Mouse (Mus musculus): ENCODE data around the gene Ano9.

The Ano9 gene

DNA sequence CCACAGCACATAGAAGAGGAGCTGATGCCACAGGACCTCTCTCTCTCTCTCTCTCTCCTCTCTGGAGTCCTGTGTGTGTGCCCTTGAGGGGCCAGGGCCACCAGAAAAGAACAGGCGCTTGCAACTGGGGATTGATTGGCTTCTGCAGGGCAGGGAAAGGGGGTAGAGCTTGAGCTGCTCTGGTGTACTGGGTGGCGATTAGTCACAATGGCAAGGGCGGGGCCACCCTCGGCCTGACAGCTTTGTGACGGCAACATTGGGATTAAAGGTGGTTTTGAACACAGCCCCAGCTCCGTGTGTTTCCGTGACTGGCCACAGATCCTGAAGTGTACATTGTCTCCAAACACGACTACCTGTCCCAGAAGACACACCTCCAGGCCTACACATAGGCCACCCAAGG lies 27.4 kb downstream of the Ano9 start:
- CTCF ChIA-PET, result interaction anchor here in 3 of 4 experiments (0.5 to 1.3 kb wide), 5 partner anchors 18 to 148 kb away, joined by 3 to 4 read pairs (median 3); partner anchors contain the start of gene Gm17387 (in 1 of the 3)
- POLR2A ChIA-PET, result interaction anchor here in 3 of 4 experiments (0.6 to 5.3 kb wide), 15 partner anchors 9 to 165 kb away, joined by 3 to 48 read pairs (median 4); partner anchors contain the start of genes Ptdss2 (in 2 of the 3), Rassf7 (in 2 of the 3) and Sigirr (in 1 of the 3)

DNA sequence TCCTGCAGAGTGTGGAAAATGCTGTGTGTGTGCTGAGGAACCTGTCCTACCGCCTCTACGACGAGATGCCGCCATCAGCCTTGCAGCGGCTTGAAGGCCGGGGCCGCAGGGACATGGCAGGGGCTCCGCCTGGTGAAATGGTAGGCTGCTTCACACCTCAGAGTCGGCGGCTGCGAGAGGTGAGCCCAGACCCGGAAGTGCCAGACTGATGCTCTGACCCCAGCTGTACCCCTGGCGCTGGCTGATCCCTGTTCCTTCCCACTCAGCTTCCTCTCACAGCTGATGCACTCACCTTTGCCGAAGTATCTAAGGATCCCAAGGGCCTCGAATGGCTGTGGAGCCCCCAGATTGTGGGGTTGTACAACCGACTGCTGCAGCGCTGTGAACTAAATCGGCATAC lies 29.1 kb downstream of the Ano9 start:
- CTCF ChIA-PET, result interaction anchor here in 3 of 4 experiments (0.5 to 1.6 kb wide), 10 partner anchors 9 to 147 kb away, joined by 3 to 6 read pairs (median 4); partner anchors contain the start of gene Pgghg (in 1 of the 3)
- POLR2A ChIA-PET, result interaction anchor here in 3 of 4 experiments (0.9 to 5.3 kb wide), 18 partner anchors 8 to 166 kb away, joined by 3 to 48 read pairs (median 4); partner anchors contain the start of genes Sigirr (in 2 of the 3), Ptdss2 (in 1 of the 3), Rassf7 (in 1 of the 3) and Rnh1 (in 1 of the 3)

DNA sequence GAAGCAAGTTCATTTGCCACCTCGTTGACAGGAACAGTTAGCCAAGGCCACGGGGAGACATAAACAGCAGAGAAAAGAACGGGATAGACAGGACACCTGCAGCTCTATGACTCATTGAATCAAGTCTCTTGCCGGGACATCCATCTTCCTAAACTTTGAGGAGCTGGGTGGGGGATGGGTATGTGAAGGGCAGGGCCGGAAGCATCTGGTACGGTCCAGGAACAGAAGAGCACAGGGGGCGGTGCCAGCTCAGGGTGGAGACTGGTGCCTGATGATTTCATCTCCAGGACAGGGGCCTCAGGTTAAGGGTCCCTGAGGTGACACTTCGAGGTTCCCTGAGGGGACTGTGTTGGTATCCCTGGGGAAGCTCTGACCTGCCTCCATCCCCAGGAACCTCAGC lies 29.7 kb downstream of the Ano9 start:
- POLR2A ChIA-PET, result interaction anchor here in 3 of 4 experiments (0.7 to 5.3 kb wide), 21 partner anchors 8 to 165 kb away, joined by 3 to 48 read pairs (median 3); partner anchors contain the start of genes Ptdss2 (in 2 of the 3), Sigirr (in 2 of the 3), Rassf7 (in 1 of the 3) and Rnh1 (in 1 of the 3)
- CTCF ChIA-PET, result interaction anchor here in 3 of 4 experiments (0.7 to 1.6 kb wide), 11 partner anchors 8 to 146 kb away, joined by 3 to 6 read pairs (median 3); partner anchors contain the start of gene Pgghg (in 1 of the 3)

DNA sequence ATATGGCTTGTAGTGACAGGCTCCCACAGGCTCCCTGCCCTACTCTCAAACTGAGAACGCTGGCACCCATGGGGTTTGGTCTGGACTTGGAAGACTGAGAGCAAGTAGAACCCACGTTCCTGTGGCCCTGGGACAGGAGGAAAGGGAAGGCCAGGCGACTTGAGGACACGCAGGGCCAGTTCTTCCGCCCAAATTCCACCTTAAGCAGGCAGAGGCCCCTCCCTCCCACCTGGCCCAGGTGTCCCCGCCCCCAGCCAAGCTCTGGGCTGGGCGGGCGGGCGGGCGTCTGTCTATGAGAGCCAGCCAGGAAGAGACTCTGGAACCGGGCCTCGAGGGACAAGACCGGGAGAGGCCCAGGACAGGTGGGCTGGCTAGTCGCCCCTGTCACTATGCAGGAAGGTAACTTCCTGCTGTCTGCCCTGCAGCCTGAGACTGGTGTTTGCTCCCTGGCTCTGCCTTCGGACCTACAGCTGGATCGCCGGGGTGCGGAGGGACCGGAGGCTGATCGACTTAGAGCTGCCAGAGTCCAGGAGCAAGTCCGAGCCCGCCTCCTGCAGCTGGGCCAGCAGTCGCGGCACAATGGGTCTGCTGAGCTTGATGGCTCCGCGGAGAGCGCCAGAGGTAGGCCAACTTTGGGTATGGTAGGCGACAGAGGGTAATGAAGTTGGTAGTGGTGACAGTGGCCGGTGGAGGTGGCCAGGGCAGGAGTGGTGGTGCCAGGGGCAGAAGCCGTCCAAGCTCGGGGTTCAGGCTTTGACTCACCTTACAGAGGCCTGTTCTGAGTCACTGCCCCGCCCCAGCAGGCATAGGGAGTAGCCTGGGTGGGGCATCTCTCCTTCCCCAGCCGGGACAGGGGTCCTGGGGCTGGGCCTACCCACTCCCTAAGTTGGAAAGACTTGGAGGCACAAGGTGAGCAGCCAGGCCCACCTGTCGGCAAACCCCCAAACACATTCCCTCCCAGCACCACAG lies 37.8 kb downstream of the Ano9 start:
- CTCF ChIA-PET, result interaction anchor here in 3 of 4 experiments (0.6 to 1.8 kb wide), 7 partner anchors 9 to 1219 kb away, joined by 3 to 14 read pairs (median 4); no protein-coding TSS in a partner anchor
- POLR2A ChIA-PET, result interaction anchor here (0.5 to 2.4 kb wide), 20 partner anchors 8 to 363 kb away, joined by 3 to 16 read pairs (median 3); partner anchors contain the start of genes Ptdss2 (in 1 of the 4), Rassf7 (in 1 of the 4), Rnh1 (in 1 of the 4) and Sigirr (in 1 of the 4)

DNA sequence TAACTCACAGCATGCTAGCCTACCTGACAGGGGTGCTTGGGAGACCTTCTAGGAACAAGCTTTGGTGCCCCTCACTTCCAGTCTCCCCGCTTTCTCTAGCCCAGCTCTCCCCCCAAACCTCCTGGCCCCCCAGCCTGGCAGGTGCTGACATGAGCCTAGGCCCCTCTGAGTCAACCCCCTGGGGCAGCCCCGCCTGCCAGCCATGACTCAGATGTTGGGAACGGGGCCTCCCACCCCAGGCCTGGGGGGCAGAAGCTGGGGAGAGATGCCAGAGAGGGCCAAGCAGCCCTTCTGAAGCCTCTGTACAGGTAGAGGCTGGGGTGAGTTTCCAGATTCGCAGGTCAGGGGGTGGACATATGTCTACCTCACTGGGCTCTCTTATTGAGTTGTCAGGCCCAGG lies 38.7 kb downstream of the Ano9 start:
- ChIA-PET CTCF (interaction anchor here in 2 of 4 experiments (0.8 to 1.6 kb wide), 4 partner anchors 11 to 98 kb away, joined by 3 to 5 read pairs (median 4); no protein-coding TSS in a partner anchor), POLR2A (interaction anchor here in 3 of 4 experiments (0.6 to 2.4 kb wide), 13 partner anchors 8 to 170 kb away, joined by 3 to 16 read pairs (median 4); partner anchors contain the start of genes Hras (in 1 of the 3), Lrrc56 (in 1 of the 3), Rassf7 (in 1 of the 3) and Sigirr (in 1 of the 3))

DNA sequence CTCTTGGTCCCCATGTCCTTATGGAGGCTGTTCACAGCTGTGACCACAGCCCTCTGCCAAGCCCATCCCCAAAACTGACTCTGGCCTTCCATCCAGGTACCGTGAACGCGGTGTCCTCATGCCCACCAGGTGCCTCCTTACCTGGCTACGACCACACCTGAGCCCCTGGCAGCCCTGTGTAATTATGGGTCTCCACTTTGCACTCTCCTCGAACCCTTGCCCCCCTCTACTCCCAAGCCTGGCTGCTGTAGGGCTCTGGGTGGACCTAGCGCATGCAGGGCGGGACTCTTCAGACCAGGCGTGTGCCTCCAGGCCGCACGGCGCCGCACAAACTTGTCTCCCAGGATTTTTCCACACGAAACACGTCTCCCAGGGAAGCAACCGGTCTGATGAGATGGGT lies 39.8 kb downstream of the Ano9 start, which contains the start of gene Pkp3:
Pkp3 (plus strand) TSS at position 378 of the 400 bp plus-strand sequence.
- CTCF ChIA-PET, result interaction anchor here in 2 of 4 experiments (0.6 to 1.6 kb wide), 3 partner anchors 11 to 99 kb away, joined by 3 to 5 read pairs (median 4); no protein-coding TSS in a partner anchor

DNA sequence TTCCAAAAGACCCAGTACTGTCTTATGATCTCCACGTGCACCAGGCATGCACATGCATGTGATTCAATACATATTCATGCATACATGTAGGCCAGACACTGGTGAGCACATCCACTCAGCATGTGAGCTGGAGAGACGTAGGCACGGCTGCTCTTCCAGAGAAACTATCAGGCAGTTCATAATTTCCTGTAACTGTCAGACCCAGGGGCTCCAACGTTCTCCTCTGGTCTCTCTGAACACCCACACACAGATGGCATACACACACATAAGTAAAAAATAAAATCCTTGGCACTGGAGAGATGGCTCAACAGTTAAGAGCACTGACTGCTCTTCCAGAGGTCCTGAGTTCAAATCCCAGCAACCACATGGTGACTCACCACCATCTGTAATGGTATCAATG lies 43.8 kb downstream of the Ano9 start:
- ChIA-PET POLR2A (interaction anchor here in 3 of 4 experiments (0.5 to 6.7 kb wide), 9 partner anchors 8 to 107 kb away, joined by 3 to 48 read pairs (median 3); partner anchors contain the start of genes Ifitm1 (in 1 of the 3) and Ptdss2 (in 1 of the 3)), CTCF (interaction anchor here in 1 of 4 experiments (1.2 to 1.3 kb wide), 2 partner anchors 14 kb away, joined by 3 read pairs; no protein-coding TSS in a partner anchor)

More for the DNA sequence above, 39.8 kb downstream of the Ano9 start, which contains the start of gene Pkp3:
- POLR2A ChIA-PET, result interaction anchor here in 3 of 4 experiments (0.7 to 2.4 kb wide), 10 partner anchors 7 to 138 kb away, joined by 3 to 16 read pairs (median 4); partner anchors contain the start of genes Ifitm6 (in 1 of the 3), Rassf7 (in 1 of the 3) and Sigirr (in 1 of the 3)

DNA sequence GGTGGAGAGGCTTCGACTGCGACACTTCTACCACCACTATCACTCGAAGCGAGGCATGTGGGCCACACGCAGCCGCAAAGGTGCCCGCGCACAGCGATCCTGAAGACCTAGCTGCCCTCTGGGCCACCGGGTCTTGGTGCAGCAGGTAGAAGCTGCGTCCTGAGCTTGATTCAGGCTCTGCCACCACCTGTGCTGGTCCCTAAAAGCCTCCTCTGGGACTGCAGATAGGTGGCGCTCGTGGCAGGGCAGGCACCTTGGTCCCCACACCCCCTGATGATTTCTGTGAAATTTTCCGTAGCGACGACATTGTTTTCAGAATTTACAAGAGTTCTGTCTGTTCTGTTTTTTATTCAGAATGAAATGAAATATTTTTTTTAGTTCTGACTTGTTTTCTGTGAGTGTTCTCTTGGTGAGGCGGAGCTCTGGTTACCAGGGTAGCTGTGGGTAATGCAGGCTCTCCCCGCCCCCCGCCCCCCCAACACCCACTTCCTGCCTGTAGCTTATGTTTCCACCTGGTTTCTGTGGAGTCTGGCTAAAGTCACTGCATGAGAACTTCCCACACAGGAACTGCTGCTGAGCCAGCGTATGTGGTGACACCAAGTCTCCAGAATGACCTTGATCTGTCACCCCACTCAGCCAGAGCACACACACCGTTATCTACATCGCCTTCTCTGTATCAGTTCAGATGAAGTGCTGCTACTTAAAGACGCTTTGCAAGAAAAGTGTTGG lies 45.4 kb downstream of the Ano9 start:
- ChIA-PET CTCF (interaction anchor here (0.5 to 3.2 kb wide), 31 partner anchors 10 to 1194 kb away, joined by 3 to 15 read pairs (median 3); partner anchors contain the start of gene B4galnt4 (in 1 of the 4)), POLR2A (interaction anchor here in 3 of 4 experiments (0.5 to 6.7 kb wide), 34 partner anchors 8 to 553 kb away, joined by 3 to 48 read pairs (median 4); partner anchors contain the start of genes B4galnt4 (in 1 of the 3), Pgghg (in 1 of the 3), Rassf7 (in 1 of the 3) and Rnh1 (in 1 of the 3))

DNA sequence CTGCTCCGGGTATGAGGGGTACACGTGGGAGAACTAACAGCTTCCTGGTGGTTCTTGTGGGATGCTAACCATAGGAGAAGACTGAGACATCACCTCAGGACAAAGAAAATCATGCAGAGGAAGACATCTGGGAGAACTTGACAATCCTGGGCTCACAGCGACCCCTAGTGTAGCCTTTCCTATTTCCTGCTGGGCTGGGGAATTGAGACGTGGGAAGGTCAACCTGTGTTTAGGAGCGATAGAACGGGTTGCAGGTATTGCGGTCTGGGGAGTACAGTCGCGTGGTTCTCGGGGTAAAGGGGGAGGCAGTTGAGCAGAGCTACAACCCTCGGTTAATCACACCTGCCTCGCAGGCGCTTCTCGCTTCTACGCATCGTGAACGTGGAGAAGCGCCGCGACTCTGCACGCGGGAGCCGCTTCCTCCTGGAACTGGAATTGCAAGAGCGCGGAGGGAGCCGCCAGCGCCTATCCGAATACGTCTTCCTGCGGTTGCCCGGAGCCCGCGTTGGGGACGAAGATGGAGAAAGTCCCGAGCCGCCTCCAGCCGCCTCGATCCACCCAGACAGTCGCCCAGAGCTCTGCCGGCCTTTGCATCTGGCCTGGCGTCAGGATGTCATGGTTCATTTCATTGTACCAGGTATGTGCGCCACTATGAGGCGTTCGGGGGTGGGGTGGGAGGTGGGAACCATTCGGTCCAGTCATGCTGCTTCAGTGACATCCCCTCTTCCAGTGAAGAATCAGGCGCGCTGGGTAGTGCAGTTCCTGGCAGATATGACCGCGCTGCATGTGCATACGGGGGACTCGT lies 47.3 kb downstream of the Ano9 start:
- CTCF ChIA-PET, result interaction anchor here in 3 of 4 experiments (0.6 to 3.2 kb wide), 33 partner anchors 8 to 882 kb away, joined by 3 to 15 read pairs (median 4); partner anchors contain the start of genes B4galnt4 (in 1 of the 3), Pgghg (in 1 of the 3) and Sigirr (in 1 of the 3)
- POLR2A ChIA-PET, result interaction anchor here (0.6 to 6.7 kb wide), 68 partner anchors 8 to 400 kb away, joined by 3 to 48 read pairs (median 4); partner anchors contain the start of genes B4galnt4 (in 2 of the 4), Ifitm5 (in 2 of the 4), Rassf7 (in 2 of the 4) and Rnh1 (in 2 of the 4)

DNA sequence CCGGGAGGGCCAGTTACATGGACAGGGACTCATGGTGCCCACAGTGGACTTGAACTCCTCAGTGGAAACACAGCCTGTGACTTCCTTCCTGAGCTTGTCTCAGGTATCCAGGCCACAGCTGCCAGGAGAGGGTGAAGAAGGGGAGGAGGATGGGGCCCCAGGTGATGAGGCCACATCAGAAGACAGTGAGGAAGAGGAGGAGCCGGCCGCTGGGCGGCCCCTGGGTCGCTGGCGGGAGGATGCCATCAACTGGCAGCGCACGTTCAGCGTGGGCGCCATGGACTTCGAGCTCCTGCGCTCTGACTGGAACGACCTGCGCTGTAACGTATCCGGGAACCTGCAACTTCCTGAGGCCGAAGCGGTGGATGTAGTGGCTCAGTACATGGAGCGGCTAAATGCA lies 49.3 kb downstream of the Ano9 start:
- CTCF ChIA-PET, result interaction anchor here in 1 of 4 experiments (0.5 to 1.7 kb wide), 4 partner anchors 11 to 394 kb away, joined by 3 to 4 read pairs (median 4); no protein-coding TSS in a partner anchor

DNA sequence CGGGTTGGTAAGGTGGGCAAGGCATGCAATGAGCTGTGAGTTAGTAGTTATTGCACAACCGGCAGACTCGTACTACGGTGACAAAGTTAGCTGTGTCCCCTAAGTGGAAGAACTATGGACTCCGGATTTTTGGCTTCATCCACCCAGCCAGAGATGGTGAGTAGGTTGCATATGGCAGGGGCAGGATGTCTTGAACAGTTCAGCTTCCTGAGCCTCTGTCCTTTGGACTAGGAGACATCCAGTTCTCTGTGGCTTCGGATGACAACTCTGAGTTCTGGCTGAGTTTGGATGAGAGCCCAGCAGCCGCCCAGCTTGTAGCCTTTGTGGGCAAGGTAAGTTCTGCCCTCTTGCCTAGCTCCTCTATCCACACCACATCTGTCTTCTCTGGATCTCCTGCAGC lies 53.0 kb downstream of the Ano9 start:
- CTCF ChIA-PET, result interaction anchor here in 3 of 4 experiments (0.5 to 1.8 kb wide), 15 partner anchors 9 to 291 kb away, joined by 3 to 6 read pairs (median 4); no protein-coding TSS in a partner anchor
- POLR2A ChIA-PET, result interaction anchor here (0.6 to 5.8 kb wide), 34 partner anchors 8 to 365 kb away, joined by 3 to 33 read pairs (median 4); partner anchors contain the start of genes Rnh1 (in 2 of the 4), Bet1l (in 1 of the 4), Cend1 (in 1 of the 4) and Gm45785 (in 1 of the 4)

More for the DNA sequence above, 49.3 kb downstream of the Ano9 start:
- POLR2A ChIA-PET, result interaction anchor here in 3 of 4 experiments (0.6 to 6.7 kb wide), 11 partner anchors 9 to 212 kb away, joined by 3 to 48 read pairs (median 4); partner anchors contain the start of genes Gm45785 (in 1 of the 3) and Ric8a (in 1 of the 3)

DNA sequence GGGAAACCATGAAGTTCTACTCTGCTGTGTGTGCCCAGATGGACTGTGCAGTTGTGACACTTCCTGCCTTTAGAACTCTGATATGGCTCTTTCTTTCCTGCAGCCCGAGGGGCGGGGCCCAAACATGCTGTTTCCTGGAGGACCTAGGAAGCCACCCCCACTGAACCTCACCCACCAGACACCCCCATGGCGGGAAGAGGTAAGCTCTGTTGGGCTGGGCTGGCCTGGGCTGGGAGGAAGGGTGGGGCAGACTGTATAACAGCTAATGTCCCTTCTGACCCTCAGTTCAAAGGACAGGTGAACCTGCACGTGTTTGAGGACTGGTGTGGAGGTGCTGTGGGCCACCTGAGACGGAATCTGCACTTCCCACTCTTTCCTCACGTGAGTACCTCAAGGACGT lies 53.4 kb downstream of the Ano9 start:
- POLR2A ChIA-PET, result interaction anchor here (0.6 to 5.8 kb wide), 34 partner anchors 9 to 365 kb away, joined by 3 to 33 read pairs (median 4); partner anchors contain the start of genes Rassf7 (in 2 of the 4), Rnh1 (in 2 of the 4), Bet1l (in 1 of the 4) and Cend1 (in 1 of the 4)
- CTCF ChIA-PET, result interaction anchor here in 3 of 4 experiments (0.5 to 1.8 kb wide), 13 partner anchors 8 to 292 kb away, joined by 3 to 6 read pairs (median 4); no protein-coding TSS in a partner anchor

DNA sequence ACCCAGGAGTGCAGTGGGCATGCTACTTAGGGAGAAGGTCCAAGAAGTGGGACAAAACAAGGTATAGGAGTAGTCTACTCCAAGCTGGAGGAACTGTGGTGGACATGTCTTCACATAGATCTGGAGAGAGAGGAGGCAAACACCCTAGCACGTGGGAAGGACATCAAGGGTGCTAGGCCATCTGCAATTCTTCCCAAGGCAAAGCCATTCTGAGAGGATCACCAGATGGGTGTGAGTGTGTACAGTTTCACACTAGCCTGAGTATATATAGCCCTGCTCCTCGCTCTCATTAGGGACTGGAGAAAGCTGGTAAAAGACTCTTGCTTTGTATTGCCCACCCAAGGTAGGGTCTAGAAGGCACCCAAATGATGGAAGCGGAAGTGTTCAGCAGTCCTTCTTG lies 54.3 kb downstream of the Ano9 start:
- ChIA-PET CTCF (interaction anchor here in 2 of 4 experiments (1.1 to 2.5 kb wide), 3 partner anchors 7 to 160 kb away, joined by 4 to 8 read pairs (median 6); no protein-coding TSS in a partner anchor), POLR2A (interaction anchor here in 3 of 4 experiments (1.0 to 5.8 kb wide), 18 partner anchors 8 to 366 kb away, joined by 3 to 33 read pairs (median 5); partner anchors contain the start of genes Bet1l (in 1 of the 3), Cend1 (in 1 of the 3), Ifitm2 (in 1 of the 3) and Ric8a (in 1 of the 3))

DNA sequence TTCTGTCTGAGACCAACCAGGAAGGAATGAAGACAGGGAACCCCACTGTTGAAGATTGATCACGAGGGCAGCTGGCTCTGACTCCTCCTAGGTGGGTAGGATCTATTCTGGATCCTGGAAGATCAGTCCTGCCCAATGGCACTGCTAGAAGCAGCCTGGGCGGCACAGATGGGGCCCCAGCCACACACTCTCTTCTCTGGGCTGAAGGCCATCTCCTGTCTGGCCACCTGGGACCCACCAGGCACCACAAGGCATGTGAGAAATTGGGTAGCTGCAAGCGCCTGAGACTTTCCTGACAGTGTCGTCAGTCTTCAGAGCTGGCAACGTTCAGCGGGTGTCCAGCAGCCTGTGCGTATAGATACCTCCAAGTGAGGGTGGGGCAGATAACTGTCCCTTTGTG lies 55.1 kb downstream of the Ano9 start:
- ChIA-PET CTCF (interaction anchor here in 3 of 4 experiments (0.9 to 2.5 kb wide), 5 partner anchors 8 to 153 kb away, joined by 3 to 8 read pairs (median 4); no protein-coding TSS in a partner anchor), POLR2A (interaction anchor here in 3 of 4 experiments (0.6 to 5.8 kb wide), 25 partner anchors 7 to 385 kb away, joined by 3 to 33 read pairs (median 3); partner anchors contain the start of genes Ric8a (in 2 of the 3), Bet1l (in 1 of the 3), Ifitm2 (in 1 of the 3) and Rnh1 (in 1 of the 3))

All from embryonic stem cell, embryonic (primary cell).